Mouse (Mus musculus) MEL (cell line): ENCODE results near the gene 1110008P14Rik. TPM values are rescaled to one million over a fixed set of nuclear protein-coding genes. Genes with fewer than 3 reads are reported as not detected.

Experiments
- DNase-seq: peaks from one replicate; pipeline ENCODE4 v3.0.0; 2011; ENCODE audit warnings: low read depth, low spot score
- H3K27ac ChIP-seq: 2 replicates; pipeline ENCODE4 v1.5.1; 2012; ENCODE audit warnings: low read depth, mild to moderate bottlenecking, control low read depth, low read length, moderate library complexity; ENCODE audit not compliant: control insufficient read depth
- H3K27me3 ChIP-seq, 2 experiments: fragments of 150-350 bp in 1 of 2; sonication (generic) in 1 of 2; 2 replicates each; pipeline ENCODE4 v1.6.1; 2012; ENCODE audit warnings: low read length in 2 of 2, mild to moderate bottlenecking in 2 of 2, improper control_type of control experiment in 1 of 2, moderate library complexity in 1 of 2; ENCODE audit not compliant: insufficient read depth in 2 of 2, control insufficient read depth in 1 of 2
- H3K36me3 ChIP-seq, 2 experiments: 2 replicates each; pipeline ENCODE4 v1.6.1; 2012 to 2014; ENCODE audit warnings: low read length in 2 of 2, improper control_type of control experiment in 1 of 2, inconsistent platforms in 1 of 2, mild to moderate bottlenecking in 1 of 2; ENCODE audit not compliant: insufficient read depth in 2 of 2, control insufficient read depth in 1 of 2
- H3K4me1 ChIP-seq, 2 experiments: fragments of 150-350 bp in 1 of 2; sonication (generic) in 1 of 2; 2 replicates each; pipeline ENCODE4 v1.6.1; 2012; ENCODE audit warnings: low read length in 2 of 2, improper control_type of control experiment in 1 of 2, mild to moderate bottlenecking in 1 of 2; ENCODE audit not compliant: insufficient read depth in 2 of 2, control insufficient read depth in 1 of 2
- H3K4me3 ChIP-seq, 2 experiments: fragments of 150-350 bp in 1 of 2; sonication (generic) in 1 of 2; 2 replicates each; pipeline ENCODE4 v1.5.1; 2012; ENCODE audit warnings: low read depth in 2 of 2, low read length in 2 of 2, mild to moderate bottlenecking in 2 of 2, moderate library complexity in 2 of 2, control low read depth in 1 of 2, improper control_type of control experiment in 1 of 2; ENCODE audit not compliant: control insufficient read depth in 1 of 2, insufficient read depth in 1 of 2
- H3K79me2 ChIP-seq: 2 replicates; pipeline ENCODE4 v1.6.1; 2012; ENCODE audit warnings: mild to moderate bottlenecking, low read length, moderate library complexity; ENCODE audit not compliant: control insufficient read depth, poor library complexity, insufficient read depth
- H3K9ac ChIP-seq: 2 replicates; pipeline ENCODE4 v1.6.1; 2012; ENCODE audit warnings: low read depth, mild to moderate bottlenecking, control low read depth, low read length, moderate library complexity; ENCODE audit not compliant: control insufficient read depth, poor library complexity, severe bottlenecking
- H3K9me3 ChIP-seq: fragments of 150-350 bp; sonication (generic); replicated peaks from 2 replicates; pipeline ENCODE4 v1.6.1; 2012; ENCODE audit warnings: mild to moderate bottlenecking, low read length, improper control_type of control experiment, moderate library complexity; ENCODE audit not compliant: insufficient read depth
- BHLHE40 ChIP-seq: IDR thresholded peaks from 2 replicates; pipeline ENCODE4 v1.6.1; 2012; ENCODE audit warnings: low read depth, mild to moderate bottlenecking, inconsistent platforms, low read length, improper control_type of control experiment, borderline replicate concordance
- CHD1 ChIP-seq: IDR thresholded peaks from 2 replicates; pipeline ENCODE4 v1.6.1; 2012; ENCODE audit warnings: low read depth, mild to moderate bottlenecking, inconsistent platforms, low read length, improper control_type of control experiment
- CHD2 ChIP-seq: IDR thresholded peaks from 2 replicates; pipeline ENCODE4 v1.6.1; 2011; ENCODE audit warnings: low read length, improper control_type of control experiment
- CTCF ChIP-seq, 3 experiments: IDR thresholded peaks in 2 of 3; conservative IDR thresholded peaks in 1 of 3; 2 replicates each; pipeline ENCODE4 v1.5.1; 2011 to 2012; ENCODE audit warnings: low read length in 3 of 3, low read depth in 2 of 3, mild to moderate bottlenecking in 2 of 3, improper control_type of control experiment in 1 of 3, inconsistent platforms in 1 of 3, mixed read lengths in 1 of 3, moderate library complexity in 1 of 3; ENCODE audit not compliant: control insufficient read depth in 1 of 3, insufficient read depth in 1 of 3, poor library complexity in 1 of 3, severe bottlenecking in 1 of 3
- ELF1 ChIP-seq: IDR thresholded peaks from 2 replicates; pipeline ENCODE4 v1.6.1; 2014; ENCODE audit warnings: low read depth, mild to moderate bottlenecking, inconsistent platforms, low read length, improper control_type of control experiment, moderate library complexity
- GABPA ChIP-seq: IDR thresholded peaks from 2 replicates; pipeline ENCODE4 v1.6.1; 2012; ENCODE audit warnings: low read depth, mild to moderate bottlenecking, inconsistent platforms, low read length, improper control_type of control experiment, moderate library complexity
- HCFC1 ChIP-seq: IDR thresholded peaks from 2 replicates; pipeline ENCODE4 v1.6.1; 2012; ENCODE audit warnings: low read depth, mild to moderate bottlenecking, inconsistent platforms, low read length, improper control_type of control experiment, moderate library complexity
- MAX ChIP-seq: IDR thresholded peaks from 2 replicates; pipeline ENCODE4 v1.6.1; 2011; ENCODE audit warnings: low read length, improper control_type of control experiment
- MXI1 ChIP-seq: IDR thresholded peaks from 2 replicates; pipeline ENCODE4 v1.6.1; 2011; ENCODE audit warnings: mild to moderate bottlenecking, low read depth, low read length, improper control_type of control experiment
- MYB ChIP-seq: IDR thresholded peaks from 2 replicates; pipeline ENCODE4 v1.6.1; 2011; ENCODE audit warnings: mild to moderate bottlenecking, low read depth, low read length, improper control_type of control experiment
- MYC ChIP-seq: IDR thresholded peaks from 2 replicates; pipeline ENCODE4 v1.6.1; 2011; ENCODE audit warnings: low read depth, mild to moderate bottlenecking, low read length, improper control_type of control experiment, moderate library complexity
- NELFE ChIP-seq: IDR thresholded peaks from 2 replicates; pipeline ENCODE4 v1.6.1; 2011; ENCODE audit warnings: low read depth, low read length, improper control_type of control experiment
- POLR2A ChIP-seq, 2 experiments: IDR thresholded peaks; 2 replicates each; pipeline ENCODE4 v1.6.1; 2011 to 2012; ENCODE audit warnings: low read length in 2 of 2, mild to moderate bottlenecking in 2 of 2, control low read depth in 1 of 2, improper control_type of control experiment in 1 of 2, low read depth in 1 of 2, moderate library complexity in 1 of 2; ENCODE audit not compliant: control insufficient read depth in 1 of 2, insufficient read depth in 1 of 2, poor library complexity in 1 of 2
- POLR2AphosphoS5 ChIP-seq: IDR thresholded peaks from 2 replicates; pipeline ENCODE4 v1.6.1; 2012; ENCODE audit warnings: low read depth, borderline replicate concordance, mild to moderate bottlenecking, inconsistent platforms, low read length, moderate library complexity, mixed read lengths
- SIN3A ChIP-seq: IDR thresholded peaks from 2 replicates; pipeline ENCODE4 v1.6.1; 2012; ENCODE audit warnings: low read length, improper control_type of control experiment, inconsistent platforms
- TAL1 ChIP-seq: IDR thresholded peaks from 2 replicates; pipeline ENCODE4 v1.6.1; 2012; ENCODE audit warnings: mild to moderate bottlenecking, inconsistent platforms, low read length, moderate library complexity, mixed read lengths
- TBP ChIP-seq: IDR thresholded peaks from 2 replicates; pipeline ENCODE4 v1.8.0; 2011; ENCODE audit warnings: low read depth, low read length, improper control_type of control experiment
- TCF12 ChIP-seq: IDR thresholded peaks from 2 replicates; pipeline ENCODE4 v1.6.1; 2014; ENCODE audit warnings: low read depth, mild to moderate bottlenecking, inconsistent platforms, low read length, improper control_type of control experiment, moderate library complexity
- USF1 ChIP-seq: IDR thresholded peaks from 2 replicates; pipeline ENCODE4 v1.6.1; 2014; ENCODE audit warnings: low read depth, mild to moderate bottlenecking, inconsistent platforms, low read length, improper control_type of control experiment, moderate library complexity
- USF2 ChIP-seq, 2 experiments: IDR thresholded peaks; 2 replicates each; pipeline ENCODE4 v1.6.1; 2011 to 2012; ENCODE audit warnings: improper control_type of control experiment in 2 of 2, low read length in 2 of 2, borderline replicate concordance in 1 of 2, inconsistent platforms in 1 of 2, low read depth in 1 of 2, mild to moderate bottlenecking in 1 of 2; ENCODE audit not compliant: insufficient read depth in 1 of 2
- ZC3H11A ChIP-seq: IDR thresholded peaks from 2 replicates; pipeline ENCODE4 v1.6.1; 2012; ENCODE audit warnings: low read depth, mild to moderate bottlenecking, inconsistent platforms, low read length, improper control_type of control experiment
- ZNF384 ChIP-seq: IDR thresholded peaks from 2 replicates; pipeline ENCODE4 v1.6.1; 2012; ENCODE audit warnings: low read depth, mild to moderate bottlenecking, inconsistent platforms, low read length, improper control_type of control experiment
- polyA plus RNA-seq, 2 experiments: library from polyadenylated mRNA; stranded (reverse) in 1 of 2; unstranded in 1 of 2; fragments of >175 nt in 1 of 2; fragments of >200 nt in 1 of 2; gene quantifications; 2 replicates each; pipeline versions ENCODE4 v1.2.1 to v1.2.4; 2012; ENCODE audit warnings: low replicate concordance in 2 of 2, low read depth in 1 of 2; ENCODE audit not compliant: insufficient read length in 2 of 2, insufficient read depth in 1 of 2, missing spikeins in 1 of 2
- total RNA-seq: library from RNA; depleted of rRNA; stranded (reverse); fragments of 300-350 nt; gene quantifications from 2 replicates; pipeline ENCODE4 v1.2.3, GENCODE M21; 2012

1110008P14Rik gene
- total and polyA plus RNA-seq, 3 experiments = 62.9 to 63.5 TPM; not detected in 1

- Histone ChIP-seq H3K79me2 (peaks cover 10% of the 10 kb centered on the region), H3K4me1 (peaks cover 0 to 7% of the 10 kb centered on the region in 2 experiments; a peak in 1 of 4 replicates), H3K4me3 (peak within 1 kb of the TSS; percentile 74 to 83), H3K36me3 (no peaks in the 10 kb centered on the region), H3K27ac (peak within 1 kb of the TSS; percentile 87), H3K9me3 (no peaks in the 10 kb centered on the region), H3K9ac (peak within 1 kb of the TSS; percentile 92), H3K27me3 (no peaks in the 10 kb centered on the region)
- TF ChIP-seq USF2 (IDR thresholded peaks at IDR 0.05; ENCODE audit: borderline replicate concordance in 1 of 2, insufficient read depth in 1 of 2, low read depth in 1 of 2, low read length in 2 of 2) = peak in 1 of 2 experiments; percentile 80; a peak in 2 of 4 replicates
- TF ChIP-seq ZNF384 = no peak
- peak; percentile 82 for TF ChIP-seq HCFC1
- TF ChIP-seq CHD1 = no peak
- no peak for TF ChIP-seq TAL1
- no peak for TF ChIP-seq CTCF (IDR thresholded peaks at IDR 0.05 in 2 of 3, conservative IDR thresholded peaks at IDR 0.05 in 1 of 3; ENCODE audit: control insufficient read depth in 1 of 3, insufficient read depth in 1 of 3, low read depth in 2 of 3, low read length in 3 of 3, poor library complexity in 1 of 3, severe bottlenecking in 1 of 3)
- peak; percentile 99 for TF ChIP-seq SIN3A
- TF ChIP-seq NELFE = no peak; the same call in 1 of the 2 replicates
- TF ChIP-seq BHLHE40 = no peak
- peak; percentile 96 for TF ChIP-seq ELF1
- no peak for TF ChIP-seq ZC3H11A
- TF ChIP-seq MXI1 = peak; percentile 95
- TF ChIP-seq GABPA = no peak
- TF ChIP-seq MAX = peak; percentile 98
- no peak for TF ChIP-seq TCF12
- 0 out of 2 replicates have a peak, but pooled peaks have one; percentile 16 for TF ChIP-seq TBP
- TF ChIP-seq POLR2AphosphoS5 = no peak
- TF ChIP-seq MYC = peak; percentile 92
- peak; percentile 96 for TF ChIP-seq USF1
- TF ChIP-seq POLR2A (IDR thresholded peaks at IDR 0.05; ENCODE audit: control insufficient read depth in 1 of 2, insufficient read depth in 1 of 2, low read depth in 1 of 2, low read length in 2 of 2, poor library complexity in 1 of 2) = peak; percentile 51 to 65; a peak in 2 of 4 replicates
- TF ChIP-seq MYB = no peak
- no peak for TF ChIP-seq CHD2
- DNase-seq = peak; percentile 94
Observed at GRCm38 (mm10) chr2:32395484-32395945, 13.8 kb upstream of the 1110008P14Rik start, which contains the start of gene Ptges2. TSS of gene Ptges2 (plus strand) at chr2:32395896.
